Mouse (Mus musculus): ENCODE data around the gene Exoc6. TPM values are rescaled to one million over a fixed set of nuclear protein-coding genes. Genes with fewer than 3 reads are reported as not detected.

Exoc6 gene
- polyA plus RNA-seq, 1 experiment from 2014 or later = 9.7 TPM

GRCm38 (mm10) chr19:37561106-37561892 is 11.1 kb downstream of the Exoc6 start:
- Histone ChIP-seq H3K27ac (no peak overlapping the region), H3K9me3 (no peaks in the 10 kb centered on the region)

DNA sequence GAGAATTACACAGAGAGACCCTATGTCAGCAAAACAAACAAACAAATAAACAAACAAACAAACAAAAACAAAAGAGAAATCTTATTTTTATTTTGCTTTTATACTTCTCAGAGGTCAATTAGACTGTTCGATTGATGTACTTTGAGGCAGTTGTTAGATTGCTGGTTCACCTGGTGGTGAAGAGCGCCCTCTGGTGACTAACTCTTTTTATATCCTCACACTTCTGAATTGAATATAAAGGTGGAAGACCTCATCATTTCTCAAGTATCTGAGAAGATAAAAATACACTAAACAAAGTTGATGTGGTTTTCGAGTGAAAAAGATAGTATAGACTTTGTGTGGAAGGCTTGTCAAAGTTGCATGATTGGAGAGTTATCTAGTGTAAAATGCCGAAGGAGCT is 13.5 kb downstream of the Exoc6 start:
- peaks cover 23% of the 10 kb centered on the region for H3K27me3 ChIP-seq
- no peaks in the 10 kb centered on the region for H3K9me3 ChIP-seq
- WGBS = 30% methylated on average over 4 of the region's 4 CpGs
- H3K36me3 ChIP-seq (replicated peaks) = no peaks in the 10 kb centered on the region
- H3K9ac ChIP-seq = no peak overlapping the region
- ATAC-seq (ENCODE audit: low FRiP score) = no peak
- no peak overlapping the region for H3K4me3 ChIP-seq (replicated peaks)
- H3K4me1 ChIP-seq = peaks cover 14% of the 10 kb centered on the region
- H3K27ac ChIP-seq = no peak overlapping the region
- H3K4me2 ChIP-seq = no peak overlapping the region

More at GRCm38 (mm10) chr19:37561106-37561892, 11.1 kb downstream of the Exoc6 start:
- H3K27me3 ChIP-seq = peaks cover 12% of the 10 kb centered on the region
- H3K4me1 ChIP-seq = peaks cover 14% of the 10 kb centered on the region
- H3K36me3 ChIP-seq (replicated peaks) = no peaks in the 10 kb centered on the region
- ATAC-seq (ENCODE audit: low FRiP score) = no peak
- H3K4me3 ChIP-seq (replicated peaks) = no peak overlapping the region
- H3K9ac ChIP-seq = no peak overlapping the region
- 80% methylated on average over 10 of the region's 10 CpGs for WGBS
- H3K4me2 ChIP-seq = no peak overlapping the region

DNA sequence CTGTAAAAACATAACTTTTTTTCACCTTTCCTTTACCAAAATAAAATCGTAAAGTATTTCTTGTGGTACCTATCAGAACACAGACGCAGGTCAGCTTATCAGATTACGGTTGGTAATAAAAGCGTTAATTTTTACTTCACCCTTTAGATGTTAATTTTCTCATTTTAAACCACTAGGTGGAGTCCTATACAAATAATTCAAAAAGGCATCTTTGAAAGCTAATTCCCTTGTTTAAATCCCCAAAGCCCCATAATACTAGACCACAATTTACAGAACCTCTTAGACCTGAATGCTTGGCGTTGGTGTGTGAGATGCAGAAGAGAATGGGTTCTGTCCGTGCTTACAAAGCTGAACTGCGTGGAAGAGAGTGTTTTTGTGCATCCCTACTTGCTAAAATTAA is 15.6 kb downstream of the Exoc6 start:
- no peak overlapping the region for H3K9ac ChIP-seq
- H3K9me3 ChIP-seq = no peaks in the 10 kb centered on the region
- H3K4me2 ChIP-seq = no peak overlapping the region
- H3K36me3 ChIP-seq (replicated peaks) = no peaks in the 10 kb centered on the region
- 54% methylated on average over 7 of the region's 7 CpGs for WGBS
- no peak overlapping the region for H3K27ac ChIP-seq
- ATAC-seq (ENCODE audit: low FRiP score) = no peak
- H3K27me3 ChIP-seq = peaks cover 16% of the 10 kb centered on the region
- peaks cover 5% of the 10 kb centered on the region; the same call in 1 of the 2 replicates for H3K4me1 ChIP-seq
- H3K4me3 ChIP-seq (replicated peaks) = no peak overlapping the region

DNA sequence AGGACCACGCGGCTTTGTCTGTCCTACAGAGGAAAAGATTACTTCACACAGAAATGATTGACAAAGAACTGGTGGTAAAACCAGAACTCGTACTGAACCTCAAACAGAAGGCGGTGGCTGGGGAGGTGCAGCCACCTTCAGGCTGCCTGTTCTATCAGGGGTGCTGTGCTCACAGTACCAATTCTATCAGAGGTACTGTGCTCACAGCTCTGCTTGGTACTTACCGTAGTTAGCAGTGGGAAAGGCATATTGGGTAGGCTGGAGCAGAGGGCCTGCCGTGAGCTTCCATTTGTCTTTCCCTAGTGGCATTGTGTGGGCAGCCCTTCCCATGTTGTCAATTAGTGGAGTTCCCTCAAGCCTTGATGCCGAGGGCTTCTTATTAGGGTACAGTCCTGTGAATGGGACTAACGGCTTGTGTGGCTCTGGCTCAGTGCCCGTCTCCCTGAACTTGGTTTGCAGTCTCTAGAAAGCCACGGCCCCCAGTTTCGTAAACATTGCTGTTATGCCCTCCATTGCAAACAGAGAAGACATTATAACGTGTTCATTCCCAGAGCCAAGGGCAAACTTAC is 19.1 kb downstream of the Exoc6 start:
- no peaks in the 10 kb centered on the region for H3K36me3 ChIP-seq (replicated peaks)
- WGBS = 55% methylated on average over 12 of the region's 12 CpGs
- ATAC-seq (ENCODE audit: low FRiP score) = peak; percentile 61; the same call in 1 of the 2 replicates
- 0 out of 2 replicates have a peak overlapping the region, but pooled peaks have one; percentile 19 for H3K27ac ChIP-seq
- no peak overlapping the region for H3K4me3 ChIP-seq (replicated peaks)
- peaks cover 16% of the 10 kb centered on the region for H3K27me3 ChIP-seq
- H3K4me1 ChIP-seq = peaks cover 4% of the 10 kb centered on the region
- H3K9me3 ChIP-seq = no peaks in the 10 kb centered on the region
- H3K9ac ChIP-seq = no peak overlapping the region
- no peak overlapping the region for H3K4me2 ChIP-seq

GRCm38 (mm10) chr19:37570966-37571718 is 20.9 kb downstream of the Exoc6 start:
- no peak overlapping the region for H3K4me3 ChIP-seq (replicated peaks)
- WGBS = 40% methylated on average over 10 of the region's 10 CpGs
- peaks cover 13% of the 10 kb centered on the region; the same call in 1 of the 2 replicates for H3K27me3 ChIP-seq
- peaks cover 4% of the 10 kb centered on the region for H3K4me1 ChIP-seq
- no peaks in the 10 kb centered on the region for H3K9me3 ChIP-seq
- no peak overlapping the region for H3K27ac ChIP-seq
- H3K9ac ChIP-seq = no peak overlapping the region
- H3K36me3 ChIP-seq (replicated peaks) = no peaks in the 10 kb centered on the region
- no peak overlapping the region for H3K4me2 ChIP-seq
- ATAC-seq (ENCODE audit: low FRiP score) = peak; percentile 59

GRCm38 (mm10) chr19:37574802-37575201 is 24.6 kb downstream of the Exoc6 start:
- no peak overlapping the region for H3K4me2 ChIP-seq
- H3K36me3 ChIP-seq (replicated peaks) = no peaks in the 10 kb centered on the region
- 61% methylated on average over 5 of the region's 5 CpGs for WGBS
- H3K9ac ChIP-seq = no peak overlapping the region
- peaks cover 9% of the 10 kb centered on the region for H3K4me1 ChIP-seq
- no peak overlapping the region for H3K4me3 ChIP-seq (replicated peaks)
- H3K27ac ChIP-seq = no peak overlapping the region
- no peak for ATAC-seq (ENCODE audit: low FRiP score)
- no peaks in the 10 kb centered on the region for H3K27me3 ChIP-seq
- no peaks in the 10 kb centered on the region for H3K9me3 ChIP-seq

- Histone ChIP-seq H3K9ac (no peak overlapping the region), H3K27me3 (no peaks in the 10 kb centered on the region), H3K27ac (no peak overlapping the region), H3K4me1 (peaks cover 5% of the 10 kb centered on the region; the same call in 1 of the 2 replicates), H3K36me3 (replicated peaks) (no peaks in the 10 kb centered on the region), H3K4me2 (no peak overlapping the region), H3K9me3 (no peaks in the 10 kb centered on the region), H3K4me3 (replicated peaks) (no peak overlapping the region)
- ATAC-seq (ENCODE audit: low FRiP score) = no peak; the same call in 1 of the 2 replicates
- 60% methylated on average over 4 of the region's 4 CpGs for WGBS
Measured at GRCm38 (mm10) chr19:37579607-37580006, 29.4 kb downstream of the Exoc6 start.

DNA sequence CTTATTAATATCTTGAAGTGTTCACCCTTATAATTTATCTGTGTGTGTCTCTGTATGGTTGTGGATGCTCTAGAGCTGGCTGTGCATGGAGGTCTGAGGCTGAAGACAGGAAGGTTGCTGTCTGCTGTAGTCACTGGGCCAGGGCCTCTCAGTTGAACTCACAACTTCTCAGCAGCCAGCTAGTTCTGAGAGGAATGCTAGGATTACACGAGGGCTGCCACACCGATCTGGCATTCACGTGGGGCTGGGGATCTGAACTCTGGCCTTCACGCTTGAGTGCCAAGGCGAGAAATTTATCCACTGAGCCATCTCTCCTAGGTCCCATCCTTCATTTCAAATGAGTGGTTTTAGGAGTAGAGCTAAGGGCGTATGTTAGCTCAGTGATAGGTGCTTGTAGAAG is 30.2 kb downstream of the Exoc6 start:
- no peaks in the 10 kb centered on the region for H3K36me3 ChIP-seq (replicated peaks)

GRCm38 (mm10) chr19:37585210-37585609 is 35.0 kb downstream of the Exoc6 start:
- Histone ChIP-seq H3K9ac (no peak overlapping the region), H3K27me3 (no peaks in the 10 kb centered on the region), H3K4me3 (replicated peaks) (no peak overlapping the region), H3K4me2 (no peak overlapping the region), H3K4me1 (0 out of 2 replicates have a peak, but pooled peaks cover 3% of the 10 kb centered on the region), H3K9me3 (no peaks in the 10 kb centered on the region), H3K27ac (no peak overlapping the region), H3K36me3 (replicated peaks) (no peaks in the 10 kb centered on the region)
- no peak for ATAC-seq (ENCODE audit: low FRiP score)
- 64% methylated on average over 14 of the region's 14 CpGs for WGBS

More for the DNA sequence above, 30.2 kb downstream of the Exoc6 start:
- no peak for ATAC-seq (ENCODE audit: low FRiP score)
- Histone ChIP-seq H3K4me3 (replicated peaks) (no peak overlapping the region), H3K9me3 (no peaks in the 10 kb centered on the region), H3K4me2 (no peak overlapping the region), H3K9ac (no peak overlapping the region), H3K4me1 (peaks cover 8% of the 10 kb centered on the region; the same call in 1 of the 2 replicates), H3K27me3 (no peaks in the 10 kb centered on the region), H3K27ac (no peak overlapping the region)
- 81% methylated on average over 6 of the region's 6 CpGs for WGBS

DNA sequence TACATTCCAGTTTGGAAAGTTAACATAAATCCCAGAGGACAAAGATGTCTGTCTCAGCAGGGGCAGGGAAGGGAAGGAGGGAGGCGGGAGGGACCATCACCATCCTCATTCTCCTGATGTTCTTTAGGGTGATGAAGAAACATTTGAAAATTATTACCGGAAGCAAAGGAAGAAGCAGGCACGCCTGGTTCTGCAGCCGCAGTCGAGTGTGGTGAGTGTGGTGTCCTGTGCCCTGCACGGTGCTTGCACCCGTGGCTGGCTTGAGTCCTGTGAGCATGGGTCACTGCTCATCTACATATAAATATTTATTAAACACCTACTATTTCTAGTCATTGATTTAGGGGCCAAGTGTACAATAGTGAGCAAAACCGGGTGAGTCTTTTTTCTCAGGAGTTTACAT is 35.5 kb downstream of the Exoc6 start:
- Histone ChIP-seq H3K9me3 (no peaks in the 10 kb centered on the region), H3K9ac (no peak overlapping the region), H3K27ac (no peak overlapping the region), H3K4me1 (0 out of 2 replicates have a peak, but pooled peaks cover 3% of the 10 kb centered on the region), H3K4me2 (no peak overlapping the region), H3K36me3 (replicated peaks) (no peaks in the 10 kb centered on the region), H3K4me3 (replicated peaks) (no peak overlapping the region), H3K27me3 (no peaks in the 10 kb centered on the region)
- ATAC-seq (ENCODE audit: low FRiP score) = no peak
- WGBS = 80% methylated on average over 8 of the region's 8 CpGs

- whole genome bisulfite sequencing = 95% methylated on average over 7 of the region's 7 CpGs
- Histone ChIP-seq H3K9me3 (no peaks in the 10 kb centered on the region), H3K27ac (no peak overlapping the region), H3K9ac (no peak overlapping the region), H3K27me3 (no peaks in the 10 kb centered on the region), H3K4me3 (replicated peaks) (no peak overlapping the region), H3K4me2 (no peak overlapping the region), H3K4me1 (no peaks in the 10 kb centered on the region), H3K36me3 (replicated peaks) (peaks cover 4% of the 10 kb centered on the region; the same call in 1 of the 2 replicates)
- ATAC-seq (ENCODE audit: low FRiP score) = no peak
Measured at GRCm38 (mm10) chr19:37590544-37590943, 40.3 kb downstream of the Exoc6 start.
